Mouse (Mus musculus): ENCODE results near the gene Socs4. TPM values are rescaled to one million over a fixed set of nuclear protein-coding genes. Genes with fewer than 3 reads are reported as not detected.
A peak's percentile ranks its signal among the peaks of the same experiment; 100 is the strongest.

The Socs4 gene
- 4.0 and 4.5 TPM in 2 replicates for polyA plus RNA-seq (2014; fragmentation: Nextera tagmentation; extraction: Ambion mirVana)

- peaks cover 12% of the 10 kb centered on the region for H3K4me1 ChIP-seq (replicated peaks; ENCODE audit: control insufficient read depth, insufficient read depth, low read length)
- H3K36me3 ChIP-seq (ENCODE audit: control insufficient read depth, insufficient read depth, low read length), result peaks cover 17% of the 10 kb centered on the region
- H3K9me3 ChIP-seq (ENCODE audit: control insufficient read depth, low read length), result no peaks in the 10 kb centered on the region
- no peaks in the 10 kb centered on the region for H3K27me3 ChIP-seq (replicated peaks; ENCODE audit: control insufficient read depth, insufficient read depth, low read length)
- H3K27ac ChIP-seq (ENCODE audit: low read depth), result peak within 1 kb of the TSS; percentile 97
- ATAC-seq (replicated peaks; ENCODE audit: low FRiP score, low TSS enrichment, low read depth) (peak; percentile 99), DNase-seq (ENCODE audit: low spot score) (peak; percentile 96)
- under 1% methylated on average over 73 of the region's 77 CpGs for WGBS
- H3K9ac ChIP-seq (ENCODE audit: low read length), result peak within 1 kb of the TSS; percentile 86
- H3K4me3 ChIP-seq (ENCODE audit: low read depth, low read length), result peak within 1 kb of the TSS; percentile 93
- peak within 1 kb of the TSS; percentile 77 for H3K4me2 ChIP-seq (ENCODE audit: low read length)
Measured at GRCm38 (mm10) chr14:47276637-47277393, at the start of gene Socs4, which contains the start of gene Wdhd1. Gene Socs4 (plus strand): TSS chr14:47276931. Gene Wdhd1 (minus strand): TSS chr14:47276857.

- DNase-seq (ENCODE audit: low spot score) (no peak), ATAC-seq (replicated peaks; ENCODE audit: low FRiP score, low TSS enrichment, low read depth) (no peak)
- H3K27ac ChIP-seq (ENCODE audit: low read depth), result no peak overlapping the region
- H3K4me2 ChIP-seq (ENCODE audit: low read length), result no peak overlapping the region
- no peaks in the 10 kb centered on the region for H3K27me3 ChIP-seq (replicated peaks; ENCODE audit: control insufficient read depth, insufficient read depth, low read length)
- 0 out of 2 replicates have a peak, but pooled peaks cover 1% of the 10 kb centered on the region for H3K9me3 ChIP-seq (ENCODE audit: control insufficient read depth, low read length)
- H3K4me3 ChIP-seq (ENCODE audit: low read depth, low read length), result no peak overlapping the region
- no peaks in the 10 kb centered on the region for H3K36me3 ChIP-seq (ENCODE audit: control insufficient read depth, insufficient read depth, low read length)
- no peaks in the 10 kb centered on the region for H3K4me1 ChIP-seq (replicated peaks; ENCODE audit: control insufficient read depth, insufficient read depth, low read length)
- WGBS, result 70% methylated on average over 11 of the region's 11 CpGs
- no peak overlapping the region for H3K9ac ChIP-seq (ENCODE audit: low read length)
Measured at GRCm38 (mm10) chr14:47229796-47230376, 46.8 kb upstream of the Socs4 start.

GRCm38 (mm10) chr14:47233602-47234001, 43.1 kb upstream of the Socs4 start:
- Histone ChIP-seq H3K36me3 (ENCODE audit: control insufficient read depth, insufficient read depth, low read length) (no peaks in the 10 kb centered on the region), H3K4me1 (replicated peaks; ENCODE audit: control insufficient read depth, insufficient read depth, low read length) (no peaks in the 10 kb centered on the region), H3K9ac (ENCODE audit: low read length) (no peak overlapping the region), H3K27ac (ENCODE audit: low read depth) (no peak overlapping the region), H3K4me2 (ENCODE audit: low read length) (no peak overlapping the region), H3K9me3 (ENCODE audit: control insufficient read depth, low read length) (peaks cover 2% of the 10 kb centered on the region; the same call in 1 of the 2 replicates), H3K27me3 (replicated peaks; ENCODE audit: control insufficient read depth, insufficient read depth, low read length) (no peaks in the 10 kb centered on the region), H3K4me3 (ENCODE audit: low read depth, low read length) (no peak overlapping the region)
- DNase-seq (ENCODE audit: low spot score), result peak; percentile 21
- ATAC-seq (replicated peaks; ENCODE audit: low FRiP score, low TSS enrichment, low read depth), result no peak
- 80% methylated on average over 2 of the region's 2 CpGs for WGBS

GRCm38 (mm10) chr14:47234032-47234431, 42.7 kb upstream of the Socs4 start:
- DNase-seq (ENCODE audit: low spot score), result peak; percentile 3
- H3K36me3 ChIP-seq (ENCODE audit: control insufficient read depth, insufficient read depth, low read length), result no peaks in the 10 kb centered on the region
- no peak for ATAC-seq (replicated peaks; ENCODE audit: low FRiP score, low TSS enrichment, low read depth)
- no peak overlapping the region for H3K4me3 ChIP-seq (ENCODE audit: low read depth, low read length)
- H3K27ac ChIP-seq (ENCODE audit: low read depth), result no peak overlapping the region
- no peaks in the 10 kb centered on the region for H3K4me1 ChIP-seq (replicated peaks; ENCODE audit: control insufficient read depth, insufficient read depth, low read length)
- H3K4me2 ChIP-seq (ENCODE audit: low read length), result no peak overlapping the region
- WGBS, result 88% methylated on average over 3 of the region's 3 CpGs
- H3K9me3 ChIP-seq (ENCODE audit: control insufficient read depth, low read length), result peaks cover 2% of the 10 kb centered on the region; the same call in 1 of the 2 replicates
- no peak overlapping the region for H3K9ac ChIP-seq (ENCODE audit: low read length)
- no peaks in the 10 kb centered on the region for H3K27me3 ChIP-seq (replicated peaks; ENCODE audit: control insufficient read depth, insufficient read depth, low read length)

- ATAC-seq (replicated peaks; ENCODE audit: low FRiP score, low TSS enrichment, low read depth), result no peak
- Histone ChIP-seq H3K4me1 (replicated peaks; ENCODE audit: control insufficient read depth, insufficient read depth, low read length) (no peaks in the 10 kb centered on the region), H3K27me3 (replicated peaks; ENCODE audit: control insufficient read depth, insufficient read depth, low read length) (no peaks in the 10 kb centered on the region), H3K4me2 (ENCODE audit: low read length) (no peak overlapping the region), H3K9me3 (ENCODE audit: control insufficient read depth, low read length) (peaks cover 2% of the 10 kb centered on the region; the same call in 1 of the 2 replicates), H3K36me3 (ENCODE audit: control insufficient read depth, insufficient read depth, low read length) (no peaks in the 10 kb centered on the region), H3K27ac (ENCODE audit: low read depth) (no peak overlapping the region), H3K4me3 (ENCODE audit: low read depth, low read length) (no peak overlapping the region), H3K9ac (ENCODE audit: low read length) (no peak overlapping the region)
- WGBS, result 66% methylated on average over 5 of the region's 5 CpGs
- peak; percentile 33 for DNase-seq (ENCODE audit: low spot score)
Measured at GRCm38 (mm10) chr14:47234526-47235250, 42.0 kb upstream of the Socs4 start.

- no peak for ATAC-seq (replicated peaks; ENCODE audit: low FRiP score, low TSS enrichment, low read depth)
- Histone ChIP-seq H3K4me1 (replicated peaks; ENCODE audit: control insufficient read depth, insufficient read depth, low read length) (no peaks in the 10 kb centered on the region), H3K9me3 (ENCODE audit: control insufficient read depth, low read length) (peaks cover 2% of the 10 kb centered on the region; the same call in 1 of the 2 replicates), H3K4me2 (ENCODE audit: low read length) (no peak overlapping the region), H3K9ac (ENCODE audit: low read length) (no peak overlapping the region), H3K27me3 (replicated peaks; ENCODE audit: control insufficient read depth, insufficient read depth, low read length) (no peaks in the 10 kb centered on the region), H3K27ac (ENCODE audit: low read depth) (no peak overlapping the region), H3K36me3 (ENCODE audit: control insufficient read depth, insufficient read depth, low read length) (peaks cover 14% of the 10 kb centered on the region), H3K4me3 (ENCODE audit: low read depth, low read length) (no peak overlapping the region)
- no peak for DNase-seq (ENCODE audit: low spot score)
- 91% methylated on average over 7 of the region's 7 CpGs for WGBS
Measured at GRCm38 (mm10) chr14:47236491-47236890, 40.2 kb upstream of the Socs4 start.

GRCm38 (mm10) chr14:47237286-47237685, 39.4 kb upstream of the Socs4 start:
- WGBS, result 86% methylated on average over 4 of the region's 4 CpGs

GRCm38 (mm10) chr14:47240600-47240999, 36.1 kb upstream of the Socs4 start:
- H3K36me3 ChIP-seq (ENCODE audit: control insufficient read depth, insufficient read depth, low read length), result peaks cover 41% of the 10 kb centered on the region
- no peak overlapping the region for H3K4me3 ChIP-seq (ENCODE audit: low read depth, low read length)
- H3K27me3 ChIP-seq (replicated peaks; ENCODE audit: control insufficient read depth, insufficient read depth, low read length), result no peaks in the 10 kb centered on the region
- H3K27ac ChIP-seq (ENCODE audit: low read depth), result no peak overlapping the region
- H3K9ac ChIP-seq (ENCODE audit: low read length), result no peak overlapping the region
- ATAC-seq (replicated peaks; ENCODE audit: low FRiP score, low TSS enrichment, low read depth) (no peak), DNase-seq (ENCODE audit: low spot score) (no peak)
- no peak overlapping the region for H3K4me2 ChIP-seq (ENCODE audit: low read length)
- H3K4me1 ChIP-seq (replicated peaks; ENCODE audit: control insufficient read depth, insufficient read depth, low read length), result no peaks in the 10 kb centered on the region
- H3K9me3 ChIP-seq (ENCODE audit: control insufficient read depth, low read length), result 0 out of 2 replicates have a peak, but pooled peaks cover 2% of the 10 kb centered on the region
- WGBS, result 72% methylated on average over 1 of the region's 1 CpGs

More at GRCm38 (mm10) chr14:47237286-47237685, 39.4 kb upstream of the Socs4 start:
- no peak for ATAC-seq (replicated peaks; ENCODE audit: low FRiP score, low TSS enrichment, low read depth)
- Histone ChIP-seq H3K4me3 (ENCODE audit: low read depth, low read length) (no peak overlapping the region), H3K4me2 (ENCODE audit: low read length) (no peak overlapping the region), H3K36me3 (ENCODE audit: control insufficient read depth, insufficient read depth, low read length) (peaks cover 16% of the 10 kb centered on the region), H3K9ac (ENCODE audit: low read length) (no peak overlapping the region), H3K4me1 (replicated peaks; ENCODE audit: control insufficient read depth, insufficient read depth, low read length) (no peaks in the 10 kb centered on the region), H3K27me3 (replicated peaks; ENCODE audit: control insufficient read depth, insufficient read depth, low read length) (no peaks in the 10 kb centered on the region), H3K27ac (ENCODE audit: low read depth) (no peak overlapping the region), H3K9me3 (ENCODE audit: control insufficient read depth, low read length) (peaks cover 2% of the 10 kb centered on the region; the same call in 1 of the 2 replicates)
- no peak for DNase-seq (ENCODE audit: low spot score)

Measured in intestine, embryonic 14.5 days (tissue).